Mouse (Mus musculus): Measurements from ENCODE around the gene Sh3gl3.

- TF ChIP-seq POLR2A (IDR thresholded peaks at IDR 0.05; ENCODE audit: insufficient read depth, low read depth, low read length) (no peak), CTCF (IDR thresholded peaks at IDR 0.05) (no peak), EP300 (IDR thresholded peaks at IDR 0.05; ENCODE audit: insufficient read depth, low read depth, low read length) (no peak)
Observed at GRCm38 (mm10) chr7:82330860-82331259, 157.2 kb downstream of the Sh3gl3 start.

All from heart, adult 2 months (tissue).